Mouse (Mus musculus) cerebellum, adult (tissue): Measurements from ENCODE around the gene Gpm6a.

ENCODE experiments used
- ATAC-seq: cut with Nextera tagmentation; 2 replicates; pipeline ENCODE4 v1.9.2; 2017; ENCODE audit warnings: mild to moderate bottlenecking, moderate library complexity, mixed read lengths; ENCODE audit not compliant: insufficient number of reproducible peaks, low FRiP score, low TSS enrichment

Gpm6a gene

GRCm38 (mm10) chr8:54954741-54955455 is at the start of gene Gpm6a:
Gpm6a (plus strand) TSS chr8:54954843.
- peak; percentile 78 for ATAC-seq

- no peak for ATAC-seq
Observed at GRCm38 (mm10) chr8:54912891-54913290, 41.8 kb upstream of the Gpm6a start.

GRCm38 (mm10) chr8:54917710-54918109 is 36.9 kb upstream of the Gpm6a start:
- ATAC-seq = no peak

GRCm38 (mm10) chr8:54922160-54922855 is 32.3 kb upstream of the Gpm6a start:
- ATAC-seq = no peak

GRCm38 (mm10) chr8:54924936-54925335 is 29.7 kb upstream of the Gpm6a start:
- no peak for ATAC-seq

- no peak for ATAC-seq
Observed at GRCm38 (mm10) chr8:54932306-54932705, 22.3 kb upstream of the Gpm6a start.

- ATAC-seq = no peak
Observed at GRCm38 (mm10) chr8:54953351-54953750, 1.3 kb upstream of the Gpm6a start.

GRCm38 (mm10) chr8:54954030-54954429 is 613 bp upstream of the Gpm6a start:
- ATAC-seq = no peak

- ATAC-seq = no peak
Observed at GRCm38 (mm10) chr8:54955456-54955800, 785 bp downstream of the Gpm6a start.

GRCm38 (mm10) chr8:54955935-54956573 is 1.4 kb downstream of the Gpm6a start:
- 0 out of 2 replicates have a peak, but pooled peaks have one; percentile 29 for ATAC-seq

- ATAC-seq = peak; percentile 64
Observed at GRCm38 (mm10) chr8:54956787-54957186, 2.1 kb downstream of the Gpm6a start.

- ATAC-seq = no peak
Observed at GRCm38 (mm10) chr8:54957506-54957905, 2.9 kb downstream of the Gpm6a start.

- no peak for ATAC-seq
Observed at GRCm38 (mm10) chr8:54961571-54961970, 6.9 kb downstream of the Gpm6a start.

- ATAC-seq = no peak
Observed at GRCm38 (mm10) chr8:54975020-54975419, 20.4 kb downstream of the Gpm6a start.

- 0 out of 2 replicates have a peak, but pooled peaks have one; percentile 67 for ATAC-seq
Observed at GRCm38 (mm10) chr8:54975506-54975905, 20.9 kb downstream of the Gpm6a start.

GRCm38 (mm10) chr8:54975927-54976326 is 21.3 kb downstream of the Gpm6a start:
- ATAC-seq = peak; percentile 99

GRCm38 (mm10) chr8:54976663-54977062 is 22.0 kb downstream of the Gpm6a start:
- ATAC-seq = no peak

- peak; percentile 56; the same call in 1 of the 2 replicates for ATAC-seq
Observed at GRCm38 (mm10) chr8:54986791-54987190, 32.1 kb downstream of the Gpm6a start.

GRCm38 (mm10) chr8:54989093-54989492 is 34.5 kb downstream of the Gpm6a start:
- no peak for ATAC-seq

GRCm38 (mm10) chr8:54991840-54992609 is 37.4 kb downstream of the Gpm6a start:
- ATAC-seq = peak; percentile 83

- no peak for ATAC-seq
Observed at GRCm38 (mm10) chr8:54995662-54996061, 41.0 kb downstream of the Gpm6a start.
